Mouse (Mus musculus): ENCODE results near the gene Wdfy3. TPM values are rescaled to one million over a fixed set of nuclear protein-coding genes. Genes with fewer than 3 reads are reported as not detected.

Gene Wdfy3
- polyA plus RNA-seq, 1 experiment from 2014 or later, result 29.2 TPM

GRCm38 (mm10) chr5:102003371-102003770, 66.3 kb downstream of the Wdfy3 start:
- no peaks in the 10 kb centered on the region for H3K36me3 ChIP-seq (ENCODE audit: control insufficient read depth, insufficient read depth, low read length)
- no peaks in the 10 kb centered on the region for H3K9me3 ChIP-seq (ENCODE audit: control insufficient read depth, low read length)
- H3K27me3 ChIP-seq (ENCODE audit: control insufficient read depth, insufficient read depth, low read length), result no peaks in the 10 kb centered on the region
- no peak overlapping the region for H3K27ac ChIP-seq (ENCODE audit: low read depth, low read length)
- DNase-seq (ENCODE audit: low spot score) (no peak), ATAC-seq (replicated peaks; ENCODE audit: low FRiP score) (no peak)
- H3K4me2 ChIP-seq (ENCODE audit: low read depth, low read length, severe bottlenecking), result no peak overlapping the region
- no peak overlapping the region for H3K9ac ChIP-seq (ENCODE audit: low read length)
- 83% methylated on average over 3 of the region's 3 CpGs for WGBS
- no peaks in the 10 kb centered on the region for H3K4me1 ChIP-seq (replicated peaks; ENCODE audit: control insufficient read depth, insufficient read depth, low read length)
- H3K4me3 ChIP-seq (ENCODE audit: low read depth, low read length), result no peak overlapping the region

GRCm38 (mm10) chr5:102001026-102001425, 68.7 kb downstream of the Wdfy3 start:
- no peak overlapping the region for H3K9ac ChIP-seq (ENCODE audit: low read length)
- H3K9me3 ChIP-seq (ENCODE audit: control insufficient read depth, low read length), result no peaks in the 10 kb centered on the region
- no peak for ATAC-seq (replicated peaks; ENCODE audit: low FRiP score)

GRCm38 (mm10) chr5:101998971-101999370, 70.8 kb downstream of the Wdfy3 start:
- H3K9ac ChIP-seq (ENCODE audit: low read length), result no peak overlapping the region
- no peak overlapping the region for H3K4me3 ChIP-seq (ENCODE audit: low read depth, low read length)
- H3K9me3 ChIP-seq (ENCODE audit: control insufficient read depth, low read length), result no peaks in the 10 kb centered on the region
- ATAC-seq (replicated peaks; ENCODE audit: low FRiP score) (no peak), DNase-seq (ENCODE audit: low spot score) (no peak)
- H3K36me3 ChIP-seq (ENCODE audit: control insufficient read depth, insufficient read depth, low read length), result no peaks in the 10 kb centered on the region
- WGBS, result 81% methylated on average over 6 of the region's 6 CpGs
- no peaks in the 10 kb centered on the region for H3K4me1 ChIP-seq (replicated peaks; ENCODE audit: control insufficient read depth, insufficient read depth, low read length)
- no peaks in the 10 kb centered on the region for H3K27me3 ChIP-seq (ENCODE audit: control insufficient read depth, insufficient read depth, low read length)
- H3K27ac ChIP-seq (ENCODE audit: low read depth, low read length), result no peak overlapping the region
- no peak overlapping the region for H3K4me2 ChIP-seq (ENCODE audit: low read depth, low read length, severe bottlenecking)

More at GRCm38 (mm10) chr5:102001026-102001425, 68.7 kb downstream of the Wdfy3 start:
- Histone ChIP-seq H3K4me1 (replicated peaks; ENCODE audit: control insufficient read depth, insufficient read depth, low read length) (no peaks in the 10 kb centered on the region), H3K4me3 (ENCODE audit: low read depth, low read length) (no peak overlapping the region), H3K27ac (ENCODE audit: low read depth, low read length) (no peak overlapping the region), H3K4me2 (ENCODE audit: low read depth, low read length, severe bottlenecking) (no peak overlapping the region), H3K27me3 (ENCODE audit: control insufficient read depth, insufficient read depth, low read length) (no peaks in the 10 kb centered on the region), H3K36me3 (ENCODE audit: control insufficient read depth, insufficient read depth, low read length) (no peaks in the 10 kb centered on the region)
- DNase-seq (ENCODE audit: low spot score), result no peak
- 87% methylated on average over 8 of the region's 8 CpGs for WGBS

GRCm38 (mm10) chr5:101996036-101996735, 73.5 kb downstream of the Wdfy3 start:
- WGBS, result 94% methylated on average over 11 of the region's 11 CpGs
- H3K27ac ChIP-seq (ENCODE audit: low read depth, low read length), result no peak overlapping the region
- no peaks in the 10 kb centered on the region for H3K36me3 ChIP-seq (ENCODE audit: control insufficient read depth, insufficient read depth, low read length)
- no peak overlapping the region for H3K9ac ChIP-seq (ENCODE audit: low read length)
- no peaks in the 10 kb centered on the region for H3K4me1 ChIP-seq (replicated peaks; ENCODE audit: control insufficient read depth, insufficient read depth, low read length)
- H3K4me2 ChIP-seq (ENCODE audit: low read depth, low read length, severe bottlenecking), result no peak overlapping the region
- H3K4me3 ChIP-seq (ENCODE audit: low read depth, low read length), result no peak overlapping the region
- no peak for DNase-seq (ENCODE audit: low spot score)
- no peaks in the 10 kb centered on the region for H3K9me3 ChIP-seq (ENCODE audit: control insufficient read depth, low read length)
- H3K27me3 ChIP-seq (ENCODE audit: control insufficient read depth, insufficient read depth, low read length), result no peaks in the 10 kb centered on the region
- ATAC-seq (replicated peaks; ENCODE audit: low FRiP score), result no peak

GRCm38 (mm10) chr5:101995451-101995995, 74.2 kb downstream of the Wdfy3 start:
- Histone ChIP-seq H3K27me3 (ENCODE audit: control insufficient read depth, insufficient read depth, low read length) (no peaks in the 10 kb centered on the region), H3K36me3 (ENCODE audit: control insufficient read depth, insufficient read depth, low read length) (no peaks in the 10 kb centered on the region), H3K4me2 (ENCODE audit: low read depth, low read length, severe bottlenecking) (no peak overlapping the region), H3K27ac (ENCODE audit: low read depth, low read length) (no peak overlapping the region), H3K4me1 (replicated peaks; ENCODE audit: control insufficient read depth, insufficient read depth, low read length) (no peaks in the 10 kb centered on the region), H3K9ac (ENCODE audit: low read length) (no peak overlapping the region), H3K4me3 (ENCODE audit: low read depth, low read length) (no peak overlapping the region), H3K9me3 (ENCODE audit: control insufficient read depth, low read length) (no peaks in the 10 kb centered on the region)
- no peak for ATAC-seq (replicated peaks; ENCODE audit: low FRiP score)
- no peak for DNase-seq (ENCODE audit: low spot score)
- WGBS, result 82% methylated on average over 3 of the region's 3 CpGs

GRCm38 (mm10) chr5:101993996-101994395, 75.7 kb downstream of the Wdfy3 start:
- ATAC-seq (replicated peaks; ENCODE audit: low FRiP score) (peak; percentile 56; the same call in 1 of the 2 replicates), DNase-seq (ENCODE audit: low spot score) (no peak)
- Histone ChIP-seq H3K36me3 (ENCODE audit: control insufficient read depth, insufficient read depth, low read length) (no peaks in the 10 kb centered on the region), H3K4me2 (ENCODE audit: low read depth, low read length, severe bottlenecking) (no peak overlapping the region), H3K27me3 (ENCODE audit: control insufficient read depth, insufficient read depth, low read length) (no peaks in the 10 kb centered on the region), H3K27ac (ENCODE audit: low read depth, low read length) (no peak overlapping the region), H3K4me3 (ENCODE audit: low read depth, low read length) (no peak overlapping the region), H3K9ac (ENCODE audit: low read length) (no peak overlapping the region), H3K9me3 (ENCODE audit: control insufficient read depth, low read length) (no peaks in the 10 kb centered on the region), H3K4me1 (replicated peaks; ENCODE audit: control insufficient read depth, insufficient read depth, low read length) (no peaks in the 10 kb centered on the region)
- 35% methylated on average over 5 of the region's 5 CpGs for WGBS

- Histone ChIP-seq H3K9me3 (ENCODE audit: control insufficient read depth, low read length) (no peaks in the 10 kb centered on the region), H3K4me1 (replicated peaks; ENCODE audit: control insufficient read depth, insufficient read depth, low read length) (no peaks in the 10 kb centered on the region), H3K4me2 (ENCODE audit: low read depth, low read length, severe bottlenecking) (no peak overlapping the region), H3K27ac (ENCODE audit: low read depth, low read length) (no peak overlapping the region), H3K27me3 (ENCODE audit: control insufficient read depth, insufficient read depth, low read length) (no peaks in the 10 kb centered on the region), H3K36me3 (ENCODE audit: control insufficient read depth, insufficient read depth, low read length) (no peaks in the 10 kb centered on the region), H3K9ac (ENCODE audit: low read length) (no peak overlapping the region), H3K4me3 (ENCODE audit: low read depth, low read length) (no peak overlapping the region)
- DNase-seq (ENCODE audit: low spot score), result no peak
- no peak for ATAC-seq (replicated peaks; ENCODE audit: low FRiP score)
- WGBS, result 92% methylated on average over 7 of the region's 7 CpGs
Measured at GRCm38 (mm10) chr5:101992969-101993670, 76.6 kb downstream of the Wdfy3 start.

- no peak overlapping the region for H3K27ac ChIP-seq (ENCODE audit: low read depth, low read length)
- no peak overlapping the region for H3K9ac ChIP-seq (ENCODE audit: low read length)
- no peaks in the 10 kb centered on the region for H3K27me3 ChIP-seq (ENCODE audit: control insufficient read depth, insufficient read depth, low read length)
- no peak for DNase-seq (ENCODE audit: low spot score)
- no peaks in the 10 kb centered on the region for H3K36me3 ChIP-seq (ENCODE audit: control insufficient read depth, insufficient read depth, low read length)
- 86% methylated on average over 7 of the region's 7 CpGs for WGBS
- no peaks in the 10 kb centered on the region for H3K9me3 ChIP-seq (ENCODE audit: control insufficient read depth, low read length)
- no peak for ATAC-seq (replicated peaks; ENCODE audit: low FRiP score)
- H3K4me1 ChIP-seq (replicated peaks; ENCODE audit: control insufficient read depth, insufficient read depth, low read length), result no peaks in the 10 kb centered on the region
- H3K4me3 ChIP-seq (ENCODE audit: low read depth, low read length), result no peak overlapping the region
- H3K4me2 ChIP-seq (ENCODE audit: low read depth, low read length, severe bottlenecking), result no peak overlapping the region
Measured at GRCm38 (mm10) chr5:101990298-101990845, 79.3 kb downstream of the Wdfy3 start.
